ENCODE assay signal across 25 mouse cellular contexts in the genomic region with DNA sequence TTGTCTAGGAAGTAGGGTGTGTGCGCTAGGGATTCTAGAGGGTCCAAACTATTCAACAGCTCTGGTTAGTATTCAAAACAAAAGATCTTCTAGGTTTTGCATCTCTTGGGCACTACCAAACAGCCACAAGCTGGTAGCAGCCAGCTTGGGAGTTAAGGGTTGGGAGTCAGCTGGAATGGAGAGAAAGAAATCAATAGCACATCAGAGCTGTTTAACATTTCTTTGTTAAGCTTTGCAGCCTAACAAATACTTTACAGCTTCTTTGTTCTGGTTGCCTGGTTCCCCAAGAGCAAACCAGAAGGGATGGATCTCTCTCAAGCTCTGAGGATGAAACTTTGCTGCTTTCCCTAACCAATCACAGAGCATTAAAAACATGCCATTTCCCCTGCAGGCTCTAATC.
DNase-seq lines count a peak whose midpoint lies in the region; ATAC-seq lines count a peak whose summit lies in the region.
"Had no signal": no experiment of that assay in that cellular context is flagged by ENCODE, and none has a peak within 500 bp of the region (broad histone marks: within the 10 kb centered on the region; RNA-seq: fewer than 3 reads in every experiment).

No protein-coding gene starts in this region.

- peak overlapping the region; percentile 66; the same call in 1 of the 2 replicates for H3K27ac ChIP-seq in limb, embryonic 11.5 days (replicated peaks; ENCODE audit: low read depth, low read length)
- H3K27ac ChIP-seq: embryonic facial prominence, embryonic 15.5 days; forebrain, embryonic 10.5 days; heart, adult 2 months; heart, embryonic 15.5 days; hindbrain, embryonic 14.5 days had no signal

- no peak overlapping the region for H3K9ac ChIP-seq in limb, embryonic 11.5 days (ENCODE audit: low read length)
- H3K9ac ChIP-seq: embryonic facial prominence, embryonic 15.5 days; heart, embryonic 15.5 days; hindbrain, embryonic 14.5 days had no signal

- 0 out of 2 replicates have a peak, but pooled peaks cover 2% of the 10 kb centered on the region for H3K4me1 ChIP-seq in limb, embryonic 11.5 days (ENCODE audit: control insufficient read depth, insufficient read depth, low read length)
- H3K4me1 ChIP-seq: embryonic facial prominence, embryonic 15.5 days; heart, embryonic 15.5 days had no signal

- no peaks in the 10 kb centered on the region for H3K36me3 ChIP-seq in limb, embryonic 11.5 days (ENCODE audit: control insufficient read depth, insufficient read depth, low read length)
- H3K36me3 ChIP-seq: embryonic facial prominence, embryonic 15.5 days; forebrain, embryonic 10.5 days; heart, embryonic 15.5 days had no signal

- no peaks in the 10 kb centered on the region for H3K9me3 ChIP-seq in limb, embryonic 11.5 days (ENCODE audit: control insufficient read depth, low read length)
- H3K9me3 ChIP-seq: embryonic facial prominence, embryonic 15.5 days; forebrain, embryonic 10.5 days; heart, embryonic 15.5 days had no signal

- DNase-seq in heart, adult 11 months, result peak; percentile 52
- DNase-seq in heart, adult 18-20 months, result no peak
- DNase-seq in ES-CJ7 (ENCODE audit: low read depth, low spot score), result peak; percentile 83
- DNase-seq in WW6 (ENCODE audit: low read depth, low spot score), result peak; percentile 14
- DNase-seq in limb, embryonic 11.5 days (ENCODE audit: low spot score), result no peak
- no peak for DNase-seq in thymus, adult 18-20 months
- DNase-seq in left cerebral cortex, adult 18-20 months (ENCODE audit: low spot score in 2 of 2), result no peak
- no peak for DNase-seq in adrenal gland, postnatal 25 days
- DNase-seq: adrenal gland, adult 2 months; adrenal gland, postnatal 36 days; cerebellum, adult 11-12 months; cerebellum, adult 9-11 months; cerebellum, postnatal 36 days; embryo, embryonic 11 days; gastrocnemius, postnatal 36 days; heart, adult 2 months; heart, postnatal 14 days had no signal

- no peak overlapping the region for H3K4me2 ChIP-seq in limb, embryonic 11.5 days (ENCODE audit: low read depth, severe bottlenecking)
- H3K4me2 ChIP-seq: embryonic facial prominence, embryonic 15.5 days; heart, embryonic 11.5 days; heart, embryonic 15.5 days; hindbrain, embryonic 14.5 days had no signal

- H3K27me3 ChIP-seq in limb, embryonic 11.5 days (ENCODE audit: control insufficient read depth, insufficient read depth, low read length), result no peaks in the 10 kb centered on the region
- H3K27me3 ChIP-seq: embryonic facial prominence, embryonic 15.5 days; heart, embryonic 15.5 days had no signal

- H3K4me3 ChIP-seq in limb, embryonic 11.5 days (ENCODE audit: low read depth, low read length), result no peak overlapping the region
- H3K4me3 ChIP-seq: embryonic facial prominence, embryonic 15.5 days; erythroblast, embryonic 14.5 days; forebrain, embryonic 10.5 days; heart, adult 2 months; heart, embryonic 15.5 days had no signal

- ATAC-seq in limb, embryonic 11.5 days (ENCODE audit: insufficient number of reproducible peaks, low FRiP score, low TSS enrichment, low read depth), result no peak
- ATAC-seq: forebrain, embryonic 14.5 days; intestine, embryonic 16.5 days had no signal

- 79% methylated on average over 1 of the region's 1 CpGs for WGBS in limb, embryonic 11.5 days

Comparison
In these comparisons a context has a peak if more than half of its experiments do, and no peak if none do; other contexts are left out.
1. DNase-seq: peak in heart, adult 11 months (single experiment), ES-CJ7 (single experiment) and WW6 (single experiment); none in heart, adult 18-20 months (0 of 2), limb, embryonic 11.5 days (single experiment), thymus, adult 18-20 months (0 of 2), left cerebral cortex, adult 18-20 months (0 of 2) and adrenal gland, postnatal 25 days (single experiment).